Mouse (Mus musculus): ENCODE results near the gene Mrpl35.
"Not testable (repeated sequence)": the region's sequence is repeated elsewhere in the genome, so short reads cannot be mapped to it uniquely, and the experiment has no call there.

Mrpl35 gene

GRCm38 (mm10) chr6:71826869-71827268 lies at the start of gene Mrpl35:
Gene Mrpl35, minus strand, starts transcription at chr6:71826969.
- DNase-seq = no peak

GRCm38 (mm10) chr6:71871396-71871795 lies 44.6 kb upstream of the Mrpl35 start:
- no peak for DNase-seq

GRCm38 (mm10) chr6:71868809-71869208 lies 42.0 kb upstream of the Mrpl35 start:
- peak in 1 of 2 experiments; percentile 14 for DNase-seq

DNA sequence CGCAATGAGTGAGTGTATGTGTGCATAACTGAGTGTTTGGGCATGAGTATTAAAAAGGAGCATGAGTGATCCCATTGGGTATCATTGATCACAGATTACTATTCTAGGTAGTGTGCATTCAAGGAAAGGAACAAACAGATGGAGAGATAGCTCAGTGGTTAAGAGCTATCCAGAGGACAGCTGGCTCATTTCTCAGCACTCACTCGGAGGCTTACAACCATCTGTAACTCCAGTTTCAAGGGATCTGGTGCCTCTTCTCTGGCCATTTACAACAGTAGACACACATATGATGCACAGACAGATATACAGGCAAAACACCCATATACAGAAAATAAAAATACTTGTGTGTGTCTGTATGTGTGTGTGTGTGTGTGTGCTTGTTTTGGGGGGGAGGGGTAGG lies 41.0 kb upstream of the Mrpl35 start:
- DNase-seq = no peak

- DNase-seq = not testable (repeated sequence)
Measured at GRCm38 (mm10) chr6:71846906-71847305, 20.1 kb upstream of the Mrpl35 start.

DNA sequence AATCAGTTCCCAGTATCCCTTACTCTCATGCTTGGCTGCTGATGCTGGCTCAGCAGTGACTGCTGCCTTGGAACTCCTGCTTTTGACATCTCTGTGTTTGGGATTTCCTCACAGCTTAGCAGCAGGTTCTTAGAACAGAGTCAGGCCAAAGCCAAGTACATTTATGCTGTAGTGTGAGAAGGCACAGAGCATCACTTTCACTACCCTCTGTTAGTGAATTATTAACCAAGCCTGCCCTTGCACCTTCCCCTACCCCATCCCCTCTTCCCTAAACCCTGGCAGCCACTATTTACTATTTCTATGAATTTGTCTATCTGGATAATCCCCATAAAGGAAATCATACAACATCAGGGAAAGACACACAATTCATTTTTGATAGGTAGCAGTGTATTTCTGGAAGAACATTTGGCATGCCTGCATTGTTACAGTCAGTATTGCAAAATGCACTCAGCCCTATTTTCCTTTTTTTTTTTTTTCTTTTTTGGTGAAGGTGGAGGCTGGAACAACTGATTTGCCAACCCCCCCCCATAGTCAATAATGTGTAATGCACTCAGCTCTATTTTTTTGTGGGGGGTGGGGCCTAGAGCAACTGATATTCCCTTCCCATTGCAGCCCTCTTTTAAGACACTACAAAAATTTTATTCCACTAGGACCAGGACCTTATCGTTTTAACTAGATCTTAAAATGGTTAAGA lies 14.0 kb upstream of the Mrpl35 start:
- DNase-seq = peak in 1 of 2 experiments; percentile 40

DNA sequence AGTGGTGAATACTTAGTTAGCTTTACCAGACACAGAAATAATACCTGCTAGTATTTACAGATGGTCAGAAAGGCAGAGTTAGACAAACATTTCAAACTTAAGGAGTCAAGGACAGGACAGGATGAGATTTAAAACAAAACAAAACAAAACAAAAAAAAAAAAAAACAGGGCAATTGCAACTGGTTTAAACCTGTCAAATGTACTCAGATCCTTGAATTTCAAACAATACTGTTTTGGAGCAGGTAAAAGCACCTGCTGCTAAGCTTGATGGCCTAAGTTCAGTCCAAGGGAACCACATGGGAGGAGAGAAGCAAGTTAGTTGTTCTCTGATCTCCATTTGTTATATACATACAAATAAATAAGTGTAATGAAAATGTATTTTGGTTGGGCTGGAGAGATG lies 13.0 kb upstream of the Mrpl35 start:
- DNase-seq = no peak

GRCm38 (mm10) chr6:71836811-71837210 lies 10.0 kb upstream of the Mrpl35 start:
- no peak for DNase-seq

DNA sequence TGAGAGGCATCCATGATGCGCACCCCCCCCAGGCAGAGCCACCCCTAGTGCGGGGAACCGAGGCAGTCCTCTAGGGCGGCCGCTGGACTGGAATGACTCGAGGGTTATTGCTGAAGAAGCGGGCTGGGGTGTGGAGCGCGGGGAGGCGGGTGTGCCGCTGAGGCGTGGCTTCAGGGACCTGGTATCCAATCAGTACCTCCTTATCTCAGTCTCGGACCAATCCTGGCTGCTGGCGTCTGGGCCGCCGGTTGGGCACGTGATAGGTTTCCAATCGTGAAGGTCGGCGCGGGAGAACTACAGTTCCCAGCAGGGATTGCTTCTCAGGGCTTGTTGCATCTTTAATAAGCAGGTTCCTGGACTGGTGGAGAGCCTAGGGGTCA lies 4.8 kb upstream of the Mrpl35 start:
- peak; percentile 97 to 99 for DNase-seq

DNA sequence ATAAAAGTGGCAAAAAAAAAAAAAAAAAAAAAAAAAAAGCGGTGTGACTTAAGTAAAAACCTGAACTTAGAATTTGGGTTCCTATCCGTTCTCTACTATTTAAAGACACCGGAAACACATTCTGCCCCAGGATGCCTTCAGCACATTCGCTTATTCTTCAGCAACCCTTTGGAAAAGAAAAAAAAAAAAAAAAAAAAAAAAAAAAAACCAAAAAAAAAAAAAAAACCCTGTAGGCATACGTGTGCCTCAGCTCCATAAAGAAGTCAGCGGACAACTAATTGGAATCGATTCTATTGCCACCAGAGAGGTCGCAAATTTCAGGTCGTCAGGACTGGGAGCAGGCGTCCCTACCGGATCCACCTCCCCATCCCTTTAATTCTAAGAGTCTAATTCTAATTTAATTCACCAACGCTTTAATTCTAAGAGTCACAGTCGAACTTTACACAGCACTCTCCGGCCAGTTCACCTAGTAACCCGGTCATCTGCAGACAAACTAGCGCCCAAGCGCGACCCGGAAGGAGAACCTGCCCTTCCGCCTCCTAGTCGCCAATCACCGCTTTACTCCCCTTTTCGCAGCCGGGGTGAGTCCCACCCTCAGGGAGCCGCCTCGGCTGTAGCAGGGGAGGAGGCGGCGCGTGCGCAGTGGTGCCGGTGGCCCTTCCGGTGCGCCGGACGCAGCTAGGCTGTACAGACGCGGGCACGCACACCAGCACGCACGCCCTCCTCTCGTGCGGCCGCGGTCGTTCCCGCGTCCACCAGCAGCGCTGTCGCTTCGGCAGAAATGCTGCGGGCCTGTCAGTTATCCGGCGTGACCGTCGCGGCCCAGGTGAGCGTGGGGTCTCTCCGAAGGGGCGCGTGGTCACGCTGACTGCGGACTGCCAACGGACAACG lies 4.2 kb upstream of the Mrpl35 start, which contains the start of gene Immt:
Gene Immt (plus strand): TSS at position 642 of the 891 bp plus-strand sequence.
- DNase-seq = peak; percentile 97 to 99

- DNase-seq = peak in 1 of 2 experiments; percentile 43
Measured at GRCm38 (mm10) chr6:71829768-71830167, 3.0 kb upstream of the Mrpl35 start.

DNA sequence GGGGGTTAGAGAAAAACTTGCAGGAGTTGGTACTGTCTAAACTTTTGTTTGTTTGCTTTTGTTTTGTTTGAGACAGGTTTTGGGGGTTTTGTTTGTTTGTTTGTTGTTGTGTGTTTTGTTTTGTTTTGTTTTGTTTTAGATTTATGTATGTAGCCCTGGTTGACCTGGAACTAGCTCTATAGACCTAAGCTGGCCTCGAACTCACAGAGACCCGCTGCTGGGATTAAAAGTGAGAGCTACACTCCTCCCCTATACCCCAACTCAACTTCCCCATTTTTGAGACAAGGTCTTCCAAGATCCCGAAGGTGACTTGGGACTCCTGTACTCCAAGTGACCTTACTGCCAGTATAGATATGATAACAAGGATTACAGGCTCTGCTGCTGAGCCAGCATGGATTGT lies 2.8 kb downstream of the Mrpl35 start:
- DNase-seq = no peak

- DNase-seq = peak; percentile 96
Measured at GRCm38 (mm10) chr6:71823488-71823887, 3.3 kb downstream of the Mrpl35 start.

GRCm38 (mm10) chr6:71823085-71823484 lies 3.7 kb downstream of the Mrpl35 start:
- DNase-seq = no peak

GRCm38 (mm10) chr6:71819764-71820292 lies 6.9 kb downstream of the Mrpl35 start:
- DNase-seq = peak; percentile 56 to 80

- no peak for DNase-seq
Measured at GRCm38 (mm10) chr6:71812820-71813219, 13.9 kb downstream of the Mrpl35 start.

DNA sequence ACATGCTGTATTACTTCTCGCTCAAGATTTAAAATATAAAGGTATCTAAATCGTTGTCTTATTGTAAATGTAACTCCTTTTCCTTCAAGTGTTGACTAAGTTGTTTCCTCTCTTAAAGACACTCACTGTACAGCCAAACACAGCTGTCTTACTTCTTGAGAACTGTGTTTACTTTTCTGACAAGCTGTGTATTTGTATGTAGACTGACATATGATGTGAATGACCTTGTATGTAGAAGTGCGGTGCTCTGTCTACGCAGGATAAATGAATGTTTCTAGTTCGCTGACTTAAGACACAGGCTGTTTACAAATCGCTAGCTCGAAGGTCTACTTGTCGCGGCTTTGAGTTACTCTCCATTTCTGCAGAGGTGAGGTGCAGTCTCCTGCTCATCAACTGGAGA lies 16.9 kb downstream of the Mrpl35 start:
- no peak for DNase-seq

GRCm38 (mm10) chr6:71806713-71807112 lies 20.1 kb downstream of the Mrpl35 start:
- DNase-seq = no peak

DNA sequence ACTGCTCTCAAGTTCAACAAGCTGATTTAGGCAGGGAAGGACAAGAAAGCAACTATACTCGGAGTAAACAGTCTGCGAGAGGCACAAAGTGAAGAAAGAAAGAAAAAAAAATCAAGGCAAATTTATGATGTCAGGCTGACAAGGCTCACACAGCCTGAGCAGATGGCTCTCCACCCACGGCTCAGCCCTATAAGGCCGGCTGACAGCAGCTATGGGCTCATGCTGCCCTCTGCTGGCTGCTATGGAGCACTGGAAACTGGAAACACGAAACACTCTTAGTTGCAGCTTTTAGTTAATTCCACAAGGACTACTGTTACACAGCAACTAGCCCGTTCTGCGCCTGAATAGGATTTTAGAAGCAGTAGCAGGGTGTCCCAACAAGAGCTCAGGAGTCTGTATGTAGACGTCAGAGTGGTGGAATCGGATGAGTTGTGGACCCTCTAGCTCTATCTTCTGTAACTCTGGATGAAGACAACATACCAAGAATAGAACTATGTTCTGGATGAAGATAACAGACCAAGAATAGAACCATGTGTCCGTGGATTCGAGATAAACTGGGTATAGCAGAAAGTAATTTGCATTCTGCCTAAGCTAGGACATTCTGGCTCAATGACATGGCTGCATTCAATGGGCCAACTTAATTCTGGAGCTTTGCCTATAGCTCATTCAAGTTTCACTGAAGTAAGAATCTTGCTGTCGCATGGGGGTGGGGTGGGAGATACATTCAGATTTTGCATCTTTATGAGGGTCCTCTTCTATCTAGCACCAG lies 22.5 kb downstream of the Mrpl35 start:
- DNase-seq = peak; percentile 67 to 74

DNA sequence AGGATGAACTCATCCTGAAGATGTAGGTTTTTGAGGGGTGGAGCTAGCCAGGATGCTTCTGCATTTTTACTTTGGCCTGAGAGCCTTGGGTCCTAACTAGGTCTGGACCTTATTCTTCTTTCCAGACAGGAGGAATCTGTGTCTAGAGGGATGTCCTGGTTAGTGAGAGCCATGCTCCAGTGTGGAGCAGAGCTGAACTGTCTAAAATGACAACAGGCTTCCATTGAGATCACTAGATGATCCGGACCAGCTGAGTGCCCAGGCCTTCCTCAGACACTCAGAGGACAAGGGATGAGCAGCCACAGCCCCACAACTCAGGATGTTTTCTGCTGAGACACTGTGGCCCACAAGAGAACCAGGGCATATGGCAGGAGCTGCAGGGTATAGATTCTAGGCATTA lies 23.2 kb downstream of the Mrpl35 start:
- DNase-seq = no peak

GRCm38 (mm10) chr6:71801714-71802094 lies 25.1 kb downstream of the Mrpl35 start:
- no peak for DNase-seq

- no peak for DNase-seq
Measured at GRCm38 (mm10) chr6:71801011-71801713, 25.6 kb downstream of the Mrpl35 start.

Data from kidney, postnatal 25 days (tissue).